Mouse (Mus musculus): ENCODE measurements around the gene Dab1. TPM values are rescaled to one million over a fixed set of nuclear protein-coding genes. Genes with fewer than 3 reads are reported as not detected.
A peak's percentile ranks its signal among the peaks of the same experiment; 100 is the strongest.

Dab1 gene
- polyA plus RNA-seq, 1 experiment from 2014 or later: 14.3 TPM

- no peak overlapping the region for H3K4me3 ChIP-seq (replicated peaks)
- 79% methylated on average over 4 of the region's 4 CpGs for WGBS
- no peaks in the 10 kb centered on the region for H3K9me3 ChIP-seq (replicated peaks)
- H3K4me2 ChIP-seq (replicated peaks): no peak overlapping the region
- no peak overlapping the region for H3K27ac ChIP-seq (replicated peaks)
- H3K36me3 ChIP-seq: no peaks in the 10 kb centered on the region
- no peak overlapping the region for H3K9ac ChIP-seq
- H3K27me3 ChIP-seq: no peaks in the 10 kb centered on the region
- H3K4me1 ChIP-seq: no peaks in the 10 kb centered on the region
- no peak for ATAC-seq (ENCODE audit: insufficient number of reproducible peaks, low FRiP score, low TSS enrichment, low read depth)
Measured at GRCm38 (mm10) chr4:103911441-103911840, 292.3 kb downstream of the Dab1 start.

- Histone ChIP-seq H3K9me3 (replicated peaks) (no peaks in the 10 kb centered on the region), H3K4me3 (replicated peaks) (no peak overlapping the region), H3K4me1 (no peaks in the 10 kb centered on the region), H3K27ac (replicated peaks) (no peak overlapping the region), H3K27me3 (no peaks in the 10 kb centered on the region), H3K4me2 (replicated peaks) (no peak overlapping the region), H3K9ac (no peak overlapping the region), H3K36me3 (no peaks in the 10 kb centered on the region)
- ATAC-seq (ENCODE audit: insufficient number of reproducible peaks, low FRiP score, low TSS enrichment, low read depth): no peak
- 86% methylated on average over 6 of the region's 6 CpGs for WGBS
Measured at GRCm38 (mm10) chr4:103912071-103912470, 292.9 kb downstream of the Dab1 start.

GRCm38 (mm10) chr4:103922431-103922931 lies 303.3 kb downstream of the Dab1 start:
- Histone ChIP-seq H3K27me3 (no peaks in the 10 kb centered on the region), H3K4me3 (replicated peaks) (no peak overlapping the region), H3K9me3 (replicated peaks) (no peaks in the 10 kb centered on the region), H3K9ac (no peak overlapping the region), H3K4me2 (replicated peaks) (no peak overlapping the region), H3K36me3 (no peaks in the 10 kb centered on the region), H3K27ac (replicated peaks) (no peak overlapping the region), H3K4me1 (no peaks in the 10 kb centered on the region)
- no peak for ATAC-seq (ENCODE audit: insufficient number of reproducible peaks, low FRiP score, low TSS enrichment, low read depth)
- 49% methylated on average over 3 of the region's 3 CpGs for WGBS

GRCm38 (mm10) chr4:103926682-103927081 lies 307.5 kb downstream of the Dab1 start:
- H3K9ac ChIP-seq: no peak overlapping the region
- H3K27me3 ChIP-seq: no peaks in the 10 kb centered on the region
- H3K27ac ChIP-seq (replicated peaks): no peak overlapping the region
- 27% methylated on average over 5 of the region's 5 CpGs for WGBS
- no peaks in the 10 kb centered on the region for H3K36me3 ChIP-seq
- H3K9me3 ChIP-seq (replicated peaks): no peaks in the 10 kb centered on the region
- no peak overlapping the region for H3K4me2 ChIP-seq (replicated peaks)
- no peaks in the 10 kb centered on the region for H3K4me1 ChIP-seq
- no peak for ATAC-seq (ENCODE audit: insufficient number of reproducible peaks, low FRiP score, low TSS enrichment, low read depth)
- no peak overlapping the region for H3K4me3 ChIP-seq (replicated peaks)

GRCm38 (mm10) chr4:103929631-103930030 lies 310.5 kb downstream of the Dab1 start:
- no peak overlapping the region for H3K27ac ChIP-seq (replicated peaks)
- no peaks in the 10 kb centered on the region for H3K9me3 ChIP-seq (replicated peaks)
- no peak for ATAC-seq (ENCODE audit: insufficient number of reproducible peaks, low FRiP score, low TSS enrichment, low read depth)
- no peak overlapping the region for H3K4me2 ChIP-seq (replicated peaks)
- no peak overlapping the region for H3K4me3 ChIP-seq (replicated peaks)
- H3K27me3 ChIP-seq: no peaks in the 10 kb centered on the region
- no peaks in the 10 kb centered on the region for H3K4me1 ChIP-seq
- no peaks in the 10 kb centered on the region for H3K36me3 ChIP-seq
- H3K9ac ChIP-seq: no peak overlapping the region

GRCm38 (mm10) chr4:103934364-103934763 lies 315.2 kb downstream of the Dab1 start:
- no peaks in the 10 kb centered on the region for H3K27me3 ChIP-seq
- H3K4me3 ChIP-seq (replicated peaks): no peak overlapping the region
- H3K4me2 ChIP-seq (replicated peaks): no peak overlapping the region
- no peaks in the 10 kb centered on the region for H3K9me3 ChIP-seq (replicated peaks)
- no peak overlapping the region for H3K27ac ChIP-seq (replicated peaks)
- H3K4me1 ChIP-seq: no peaks in the 10 kb centered on the region
- no peaks in the 10 kb centered on the region for H3K36me3 ChIP-seq
- WGBS: 61% methylated on average over 3 of the region's 3 CpGs
- H3K9ac ChIP-seq: no peak overlapping the region
- ATAC-seq (ENCODE audit: insufficient number of reproducible peaks, low FRiP score, low TSS enrichment, low read depth): no peak

GRCm38 (mm10) chr4:103948255-103948654 lies 329.1 kb downstream of the Dab1 start:
- H3K9ac ChIP-seq: no peak overlapping the region

GRCm38 (mm10) chr4:103953652-103954220 lies 334.6 kb downstream of the Dab1 start:
- ATAC-seq (ENCODE audit: insufficient number of reproducible peaks, low FRiP score, low TSS enrichment, low read depth): no peak
- H3K27ac ChIP-seq (replicated peaks): no peak overlapping the region
- WGBS: 33% methylated on average over 9 of the region's 9 CpGs
- no peak overlapping the region for H3K4me3 ChIP-seq (replicated peaks)
- H3K4me2 ChIP-seq (replicated peaks): no peak overlapping the region
- no peaks in the 10 kb centered on the region for H3K36me3 ChIP-seq
- H3K9ac ChIP-seq: no peak overlapping the region
- H3K4me1 ChIP-seq: no peaks in the 10 kb centered on the region
- H3K9me3 ChIP-seq (replicated peaks): no peaks in the 10 kb centered on the region
- no peaks in the 10 kb centered on the region for H3K27me3 ChIP-seq

More at GRCm38 (mm10) chr4:103948255-103948654, 329.1 kb downstream of the Dab1 start:
- no peaks in the 10 kb centered on the region for H3K9me3 ChIP-seq (replicated peaks)
- H3K4me3 ChIP-seq (replicated peaks): no peak overlapping the region
- no peaks in the 10 kb centered on the region for H3K27me3 ChIP-seq
- no peak overlapping the region for H3K27ac ChIP-seq (replicated peaks)
- no peaks in the 10 kb centered on the region for H3K4me1 ChIP-seq
- no peaks in the 10 kb centered on the region for H3K36me3 ChIP-seq
- WGBS: 84% methylated on average over 3 of the region's 3 CpGs
- H3K4me2 ChIP-seq (replicated peaks): no peak overlapping the region
- ATAC-seq (ENCODE audit: insufficient number of reproducible peaks, low FRiP score, low TSS enrichment, low read depth): no peak

- H3K9ac ChIP-seq: no peak overlapping the region
- no peak overlapping the region for H3K4me2 ChIP-seq (replicated peaks)
- 61% methylated on average over 7 of the region's 7 CpGs for WGBS
- no peaks in the 10 kb centered on the region for H3K4me1 ChIP-seq
- H3K9me3 ChIP-seq (replicated peaks): no peaks in the 10 kb centered on the region
- no peak overlapping the region for H3K4me3 ChIP-seq (replicated peaks)
- 0 out of 2 replicates have a peak overlapping the region, but pooled peaks have one; percentile 11 for H3K27ac ChIP-seq (replicated peaks)
- ATAC-seq (ENCODE audit: insufficient number of reproducible peaks, low FRiP score, low TSS enrichment, low read depth): no peak
- no peaks in the 10 kb centered on the region for H3K36me3 ChIP-seq
- H3K27me3 ChIP-seq: no peaks in the 10 kb centered on the region
Measured at GRCm38 (mm10) chr4:103961134-103962049, 342.2 kb downstream of the Dab1 start.

- 78% methylated on average over 9 of the region's 9 CpGs for WGBS
- no peak overlapping the region for H3K27ac ChIP-seq (replicated peaks)
- H3K27me3 ChIP-seq: no peaks in the 10 kb centered on the region
- H3K4me2 ChIP-seq (replicated peaks): no peak overlapping the region
- ATAC-seq (ENCODE audit: insufficient number of reproducible peaks, low FRiP score, low TSS enrichment, low read depth): no peak
- no peaks in the 10 kb centered on the region for H3K9me3 ChIP-seq (replicated peaks)
- no peaks in the 10 kb centered on the region for H3K4me1 ChIP-seq
- no peak overlapping the region for H3K9ac ChIP-seq
- no peaks in the 10 kb centered on the region for H3K36me3 ChIP-seq
- no peak overlapping the region for H3K4me3 ChIP-seq (replicated peaks)
Measured at GRCm38 (mm10) chr4:103969906-103970305, 350.7 kb downstream of the Dab1 start.

GRCm38 (mm10) chr4:103974536-103974935 lies 355.4 kb downstream of the Dab1 start:
- 75% methylated on average over 2 of the region's 2 CpGs for whole genome bisulfite sequencing
- Histone ChIP-seq H3K9ac (no peak overlapping the region), H3K4me2 (replicated peaks) (no peak overlapping the region), H3K36me3 (no peaks in the 10 kb centered on the region), H3K27ac (replicated peaks) (no peak overlapping the region), H3K4me1 (no peaks in the 10 kb centered on the region), H3K9me3 (replicated peaks) (no peaks in the 10 kb centered on the region), H3K4me3 (replicated peaks) (no peak overlapping the region), H3K27me3 (no peaks in the 10 kb centered on the region)
- no peak for ATAC-seq (ENCODE audit: insufficient number of reproducible peaks, low FRiP score, low TSS enrichment, low read depth)
